Mouse (Mus musculus): Measurements from ENCODE around the gene Slc12a9.

DNA sequence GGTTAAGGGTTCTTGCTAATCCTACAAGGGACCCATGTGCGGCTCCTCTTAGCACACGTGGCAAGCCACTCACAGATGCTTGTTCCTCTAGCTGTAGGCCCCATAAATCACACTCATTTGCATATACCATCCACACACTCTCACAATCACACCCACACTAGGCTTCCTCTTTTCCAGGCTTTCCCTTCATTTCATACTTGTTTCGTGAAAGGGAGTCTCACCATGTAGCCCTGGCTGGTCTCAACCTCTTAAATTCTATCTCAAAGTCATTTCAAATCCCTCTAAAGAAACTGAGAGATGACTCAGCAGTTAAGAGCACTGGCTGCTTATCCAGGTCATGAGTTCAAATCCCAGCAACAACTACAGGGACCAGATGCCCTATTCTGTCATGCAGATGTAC is 27.6 kb downstream of the Slc12a9 start:
- peak; percentile 58 for TF ChIP-seq POLR2A (IDR thresholded peaks at IDR 0.05; ENCODE audit: low read depth, low read length)
- no peak for TF ChIP-seq CTCF (conservative IDR thresholded peaks at IDR 0.05 in 1 of 2, IDR thresholded peaks at IDR 0.05 in 1 of 2; ENCODE audit: low read depth in 2 of 2, low read length in 2 of 2)
- TF ChIP-seq CHD1 (IDR thresholded peaks at IDR 0.05; ENCODE audit: low read depth, low read length), result no peak; the same call in 1 of the 2 replicates
- no peak for TF ChIP-seq RAD21 (IDR thresholded peaks at IDR 0.05; ENCODE audit: low read depth, low read length)
- TF ChIP-seq KAT2A (IDR thresholded peaks at IDR 0.05; ENCODE audit: insufficient replicate concordance, low read length), result no peak
- TF ChIP-seq E2F4 (IDR thresholded peaks at IDR 0.05; ENCODE audit: insufficient replicate concordance, low read depth, low read length), result no peak
- no peak for TF ChIP-seq TCF12 (IDR thresholded peaks at IDR 0.05; ENCODE audit: low read depth, low read length)
- TF ChIP-seq ZNF384 (IDR thresholded peaks at IDR 0.05; ENCODE audit: low read depth, low read length), result no peak
- TF ChIP-seq USF1 (IDR thresholded peaks at IDR 0.05; ENCODE audit: low read depth, low read length), result no peak
- no peak for TF ChIP-seq ELF1 (IDR thresholded peaks at IDR 0.05; ENCODE audit: low read depth, low read length)
